Mouse (Mus musculus): ENCODE data around the gene Fzd2.

DNA sequence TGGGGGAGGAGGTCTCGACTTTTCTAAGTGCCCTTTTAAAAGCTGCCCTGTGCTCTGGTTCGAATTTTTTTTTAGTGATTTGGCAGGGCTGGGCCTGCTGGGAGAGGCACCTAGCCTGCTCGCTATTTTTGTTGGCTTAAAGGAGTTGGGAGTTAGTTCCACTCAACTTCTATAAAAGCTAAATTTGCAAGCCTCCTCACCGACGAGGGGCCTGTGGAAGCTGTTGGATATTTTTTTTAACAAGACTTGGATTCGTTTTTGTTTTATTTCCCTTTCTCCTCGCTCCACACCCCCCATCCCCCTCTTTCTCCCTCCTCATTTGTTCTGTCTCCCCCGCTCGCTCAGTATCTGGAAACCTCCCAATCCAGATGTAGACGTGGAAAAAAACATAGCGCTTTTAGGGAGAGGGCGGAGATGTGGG, 2.6 kb downstream of the Fzd2 start:
- no peak for TF ChIP-seq POLR2AphosphoS2 (IDR thresholded peaks at IDR 0.05; ENCODE audit: insufficient read length, low read depth)
- TF ChIP-seq TCF12 (IDR thresholded peaks at IDR 0.05; ENCODE audit: insufficient read depth, poor library complexity, severe bottlenecking), result no peak
- TF ChIP-seq POLR2A (IDR thresholded peaks at IDR 0.05; ENCODE audit: insufficient read length, low read depth), result no peak
- no peak for TF ChIP-seq USF1 (IDR thresholded peaks at IDR 0.05; ENCODE audit: low read depth)
- no peak for TF ChIP-seq CEBPB (IDR thresholded peaks at IDR 0.05; ENCODE audit: insufficient read depth, poor library complexity, severe bottlenecking)
- no peak for TF ChIP-seq MAX (IDR thresholded peaks at IDR 0.05; ENCODE audit: low read depth)
- TF ChIP-seq E2F4 (IDR thresholded peaks at IDR 0.05; ENCODE audit: insufficient read depth), result no peak
- no peak for TF ChIP-seq TCF3 (IDR thresholded peaks at IDR 0.05; ENCODE audit: insufficient read length, low read depth)
- TF ChIP-seq MYOG (IDR thresholded peaks at IDR 0.05; ENCODE audit: control insufficient read depth in 1 of 3, insufficient read depth in 1 of 3, insufficient read length in 2 of 3, low read depth in 2 of 3), result no peak

All from myocyte (in vitro differentiated cells).